Mouse (Mus musculus) kidney, embryonic 16.5 days (tissue): Measurements from ENCODE around the gene 2810004N23Rik. TPM values are rescaled to one million over a fixed set of nuclear protein-coding genes. Genes with fewer than 3 reads are reported as not detected.
A peak's percentile ranks its signal among the peaks of the same experiment; 100 is the strongest.

Experiments used
- ATAC-seq: fragments of 200-750 bp; cut with Nextera tagmentation; 2 replicates; pipeline ENCODE4 v1.8.0; 2017; ENCODE audit warnings: moderate TSS enrichment; ENCODE audit not compliant: low FRiP score, low TSS enrichment
- H3K27ac ChIP-seq: fragments of 300-500 bp; sonication (generic); 2 replicates; pipeline ENCODE4 v1.5.1; 2014; ENCODE audit warnings: low read length
- H3K27me3 ChIP-seq: fragments of 300-500 bp; sonication (generic); 2 replicates; pipeline ENCODE4 v1.6.1; 2014; ENCODE audit warnings: low read length, control low read depth, mixed read lengths; ENCODE audit not compliant: insufficient read depth
- H3K36me3 ChIP-seq: fragments of 300-500 bp; sonication (generic); 2 replicates; pipeline ENCODE4 v1.6.1; 2014; ENCODE audit warnings: low read length, control low read depth, mixed read lengths; ENCODE audit not compliant: insufficient read depth
- H3K4me1 ChIP-seq: fragments of 300-500 bp; sonication (generic); 2 replicates; pipeline ENCODE4 v1.6.1; 2014; ENCODE audit warnings: low read length, control low read depth, mixed read lengths; ENCODE audit not compliant: insufficient read depth
- H3K4me2 ChIP-seq: fragments of 300-500 bp; sonication (generic); replicated peaks from 2 replicates; pipeline ENCODE4 v1.6.1; 2014; ENCODE audit warnings: low read depth, low read length
- H3K4me3 ChIP-seq: fragments of 300-500 bp; sonication (generic); 2 replicates; pipeline ENCODE4 v1.5.1; 2014; ENCODE audit warnings: mild to moderate bottlenecking, low read length
- H3K9ac ChIP-seq: fragments of 300-500 bp; sonication (generic); replicated peaks from 2 replicates; pipeline ENCODE4 v1.6.1; 2014; ENCODE audit warnings: low read length
- H3K9me3 ChIP-seq: fragments of 300-500 bp; sonication (generic); 2 replicates; pipeline ENCODE4 v1.6.1; 2016; ENCODE audit warnings: low read length, control low read depth
- WGBS: fragments of 180-500 bp; shearing (Covaris S2); extraction: QIAGEN DNeasy Blood & Tissue Kit; methylation state at CpG from one replicate; pipeline ENCODE4 v1.1.7; 2014; 5-methylcytosine and 5-hydroxymethylcytosine counted together
- polyA plus RNA-seq: library from polyadenylated mRNA; unstranded; fragments of >200 nt; fragmentation: Nextera tagmentation; extraction: Ambion mirVana; gene quantifications from 2 replicates; pipeline ENCODE4 v1.2.1, GENCODE M21; 2015

Gene 2810004N23Rik
- polyA plus RNA-seq, 1 experiment from 2014 or later = 47.6 TPM

GRCm38 (mm10) chr8:124896632-124897385 is 33.9 kb upstream of the 2810004N23Rik start:
- peak; percentile 66 for ATAC-seq
- Histone ChIP-seq H3K4me3 (peak overlapping the region; percentile 66), H3K9ac (peak overlapping the region; percentile 82), H3K4me2 (peak overlapping the region; percentile 96), H3K36me3 (peaks cover 36% of the 10 kb centered on the region), H3K4me1 (peaks cover 21% of the 10 kb centered on the region), H3K27ac (peak overlapping the region; percentile 79), H3K27me3 (no peaks in the 10 kb centered on the region), H3K9me3 (no peaks in the 10 kb centered on the region)
- WGBS = under 1% methylated on average over 60 of the region's 60 CpGs

- Histone ChIP-seq H3K4me1 (peaks cover 21% of the 10 kb centered on the region), H3K36me3 (peaks cover 32% of the 10 kb centered on the region), H3K4me3 (peak overlapping the region; percentile 66), H3K9me3 (no peaks in the 10 kb centered on the region), H3K27ac (peak overlapping the region; percentile 79), H3K4me2 (peak overlapping the region; percentile 96), H3K27me3 (no peaks in the 10 kb centered on the region), H3K9ac (peak overlapping the region; percentile 82)
- peak; percentile 22 for ATAC-seq
- WGBS = 70% methylated on average over 26 of the region's 26 CpGs
Measured at GRCm38 (mm10) chr8:124896010-124896631, 33.2 kb upstream of the 2810004N23Rik start.

- no peaks in the 10 kb centered on the region for H3K27me3 ChIP-seq
- H3K36me3 ChIP-seq = peaks cover 47% of the 10 kb centered on the region
- peaks cover 13% of the 10 kb centered on the region for H3K4me1 ChIP-seq
- 82% methylated on average over 3 of the region's 3 CpGs for WGBS
- no peak overlapping the region for H3K4me3 ChIP-seq
- H3K27ac ChIP-seq = no peak overlapping the region
- no peak overlapping the region for H3K9ac ChIP-seq
- ATAC-seq = no peak
- no peaks in the 10 kb centered on the region; the same call in 1 of the 2 replicates for H3K9me3 ChIP-seq
- no peak overlapping the region for H3K4me2 ChIP-seq
Measured at GRCm38 (mm10) chr8:124892596-124892995, 29.7 kb upstream of the 2810004N23Rik start.

GRCm38 (mm10) chr8:124888385-124888784 is 25.5 kb upstream of the 2810004N23Rik start:
- no peak for ATAC-seq
- Histone ChIP-seq H3K9me3 (no peaks in the 10 kb centered on the region; the same call in 1 of the 2 replicates), H3K27me3 (no peaks in the 10 kb centered on the region), H3K27ac (no peak overlapping the region), H3K4me1 (no peaks in the 10 kb centered on the region), H3K4me3 (no peak overlapping the region), H3K9ac (no peak overlapping the region), H3K36me3 (peaks cover 76% of the 10 kb centered on the region), H3K4me2 (no peak overlapping the region)
- 93% methylated on average over 5 of the region's 5 CpGs for WGBS

GRCm38 (mm10) chr8:124878946-124879526 is 16.1 kb upstream of the 2810004N23Rik start:
- Histone ChIP-seq H3K4me3 (no peak overlapping the region), H3K36me3 (peaks cover 88% of the 10 kb centered on the region), H3K9me3 (no peaks in the 10 kb centered on the region), H3K27me3 (no peaks in the 10 kb centered on the region), H3K4me1 (no peaks in the 10 kb centered on the region), H3K4me2 (no peak overlapping the region), H3K27ac (no peak overlapping the region), H3K9ac (no peak overlapping the region)
- no peak for ATAC-seq
- WGBS = 80% methylated on average over 10 of the region's 10 CpGs

- no peak for ATAC-seq
- no peak overlapping the region for H3K27ac ChIP-seq
Measured at GRCm38 (mm10) chr8:124878141-124878540, 15.2 kb upstream of the 2810004N23Rik start.

GRCm38 (mm10) chr8:124872690-124873089 is 9.8 kb upstream of the 2810004N23Rik start:
- H3K27me3 ChIP-seq = no peaks in the 10 kb centered on the region
- H3K4me3 ChIP-seq = no peak overlapping the region
- H3K9ac ChIP-seq = no peak overlapping the region
- no peak for ATAC-seq
- WGBS = 89% methylated on average over 5 of the region's 5 CpGs
- peaks cover 55% of the 10 kb centered on the region for H3K36me3 ChIP-seq
- H3K4me2 ChIP-seq = no peak overlapping the region
- no peaks in the 10 kb centered on the region for H3K9me3 ChIP-seq
- H3K27ac ChIP-seq = no peak overlapping the region
- no peaks in the 10 kb centered on the region for H3K4me1 ChIP-seq

More at GRCm38 (mm10) chr8:124878141-124878540, 15.2 kb upstream of the 2810004N23Rik start:
- Histone ChIP-seq H3K9me3 (no peaks in the 10 kb centered on the region), H3K9ac (no peak overlapping the region), H3K4me2 (no peak overlapping the region), H3K4me1 (no peaks in the 10 kb centered on the region), H3K36me3 (peaks cover 86% of the 10 kb centered on the region), H3K27me3 (no peaks in the 10 kb centered on the region), H3K4me3 (no peak overlapping the region)
- 85% methylated on average over 5 of the region's 5 CpGs for WGBS

- Histone ChIP-seq H3K9me3 (no peaks in the 10 kb centered on the region), H3K9ac (no peak overlapping the region), H3K4me3 (no peak overlapping the region), H3K4me2 (no peak overlapping the region), H3K27ac (no peak overlapping the region), H3K27me3 (no peaks in the 10 kb centered on the region), H3K36me3 (peaks cover 49% of the 10 kb centered on the region), H3K4me1 (no peaks in the 10 kb centered on the region)
- ATAC-seq = no peak
- 97% methylated on average over 7 of the region's 7 CpGs for WGBS
Measured at GRCm38 (mm10) chr8:124872081-124872480, 9.2 kb upstream of the 2810004N23Rik start.

- Histone ChIP-seq H3K27me3 (no peaks in the 10 kb centered on the region), H3K9ac (no peak overlapping the region), H3K27ac (no peak overlapping the region), H3K4me3 (no peak overlapping the region), H3K36me3 (peaks cover 43% of the 10 kb centered on the region), H3K4me2 (no peak overlapping the region), H3K4me1 (no peaks in the 10 kb centered on the region), H3K9me3 (no peaks in the 10 kb centered on the region)
- WGBS = 95% methylated on average over 7 of the region's 7 CpGs
- no peak for ATAC-seq
Measured at GRCm38 (mm10) chr8:124871474-124871873, 8.6 kb upstream of the 2810004N23Rik start.

GRCm38 (mm10) chr8:124869708-124870107 is 6.8 kb upstream of the 2810004N23Rik start:
- H3K4me3 ChIP-seq = no peak overlapping the region

More at GRCm38 (mm10) chr8:124869708-124870107, 6.8 kb upstream of the 2810004N23Rik start:
- no peaks in the 10 kb centered on the region for H3K27me3 ChIP-seq
- H3K4me2 ChIP-seq = no peak overlapping the region
- no peak overlapping the region for H3K27ac ChIP-seq
- no peaks in the 10 kb centered on the region for H3K9me3 ChIP-seq
- peaks cover 31% of the 10 kb centered on the region for H3K36me3 ChIP-seq
- H3K9ac ChIP-seq = no peak overlapping the region
- no peaks in the 10 kb centered on the region for H3K4me1 ChIP-seq
- 41% methylated on average over 6 of the region's 6 CpGs for WGBS
- no peak for ATAC-seq
